Mouse (Mus musculus) spleen, postnatal 14 days (tissue): ENCODE results near the gene Gm3033.
"Not testable (repeated sequence)": the region's sequence is repeated elsewhere in the genome, so short reads cannot be mapped to it uniquely, and the experiment has no call there.

Experiments
- DNase-seq, 2 experiments: peaks; one replicate each; pipeline ENCODE4 v3.0.0; 2021 to 2022; ENCODE audit warnings: low spot score in 2 of 2

Gene Gm3033

GRCm38 (mm10) chr14:3845945-3846344 lies at the start of gene Gm3033:
TSS of gene Gm3033 (plus strand) at chr14:3846245.
- DNase-seq, result not testable (repeated sequence)

GRCm38 (mm10) chr14:3809774-3810173 lies 36.3 kb upstream of the Gm3033 start, which contains the start of gene Gm3002:
TSS of gene Gm3002 (plus strand) at chr14:3810074.
- not testable (repeated sequence) for DNase-seq

DNA sequence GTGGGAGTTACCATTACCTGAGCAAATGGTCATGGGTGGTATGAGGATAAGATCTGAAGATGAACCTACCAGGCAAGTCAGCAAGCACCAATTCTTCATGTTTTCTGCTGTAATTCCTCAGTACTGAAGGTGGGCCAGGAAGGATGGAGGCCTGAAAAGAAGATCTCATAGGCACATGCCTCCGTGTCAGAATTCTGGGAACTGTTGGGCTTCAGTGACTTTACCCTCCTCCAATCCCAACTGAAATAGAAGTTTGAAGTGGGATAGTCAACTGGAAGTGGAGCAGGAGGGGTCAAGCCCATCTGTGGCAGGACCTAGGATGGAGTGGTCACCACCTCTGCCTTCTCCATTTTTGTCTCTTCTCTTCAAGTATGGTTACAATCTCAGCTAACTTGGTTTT lies 37.8 kb downstream of the Gm3033 start, which contains the start of gene Gm2916:
Gm2916 (plus strand) TSS at position 301 of the 400 bp plus-strand sequence.
- DNase-seq, result not testable (repeated sequence)
